Mouse (Mus musculus) heart, embryonic 15.5 days (tissue): ENCODE results near the gene Osr1. TPM values are rescaled to one million over a fixed set of nuclear protein-coding genes. Genes with fewer than 3 reads are reported as not detected.

ENCODE experiments used
- ATAC-seq: fragments of 200-750 bp; cut with Nextera tagmentation; replicated peaks from 2 replicates; pipeline ENCODE4 v1.8.0; 2017; ENCODE audit warnings: low read depth, moderate TSS enrichment; ENCODE audit not compliant: insufficient number of reproducible peaks, insufficient read depth, low FRiP score
- H3K27ac ChIP-seq: fragments of 300-500 bp; sonication (generic); 2 replicates; pipeline ENCODE4 v1.5.1; 2015; ENCODE audit warnings: mild to moderate bottlenecking, inconsistent platforms
- H3K27me3 ChIP-seq: fragments of 300-500 bp; sonication (generic); 2 replicates; pipeline ENCODE4 v1.6.1; 2015; ENCODE audit warnings: inconsistent platforms
- H3K36me3 ChIP-seq: fragments of 300-500 bp; sonication (generic); 2 replicates; pipeline ENCODE4 v1.6.1; 2015; ENCODE audit warnings: mild to moderate bottlenecking, inconsistent platforms
- H3K4me1 ChIP-seq: fragments of 300-500 bp; sonication (generic); replicated peaks from 2 replicates; pipeline ENCODE4 v1.6.1; 2015; ENCODE audit warnings: inconsistent platforms
- H3K4me2 ChIP-seq: fragments of 300-500 bp; sonication (generic); 2 replicates; pipeline ENCODE4 v1.6.1; 2015; ENCODE audit warnings: inconsistent platforms, mild to moderate bottlenecking, moderate library complexity
- H3K4me3 ChIP-seq: fragments of 300-500 bp; sonication (generic); 2 replicates; pipeline ENCODE4 v1.5.1; 2015; ENCODE audit warnings: mild to moderate bottlenecking, inconsistent platforms
- H3K9ac ChIP-seq: fragments of 300-500 bp; sonication (generic); 2 replicates; pipeline ENCODE4 v1.6.1; 2015; ENCODE audit warnings: mild to moderate bottlenecking, inconsistent platforms
- H3K9me3 ChIP-seq: fragments of 300-500 bp; sonication (generic); replicated peaks from 2 replicates; pipeline ENCODE4 v1.6.1; 2016; ENCODE audit warnings: inconsistent platforms
- WGBS: fragments of 180-500 bp; shearing (Covaris S2); methylation state at CpG from one replicate; pipeline ENCODE4 v1.1.7; 2015; ENCODE audit warnings: mixed read lengths; 5-methylcytosine and 5-hydroxymethylcytosine counted together
- polyA plus RNA-seq: library from polyadenylated mRNA; unstranded; fragments of >200 nt; fragmentation: Nextera tagmentation; extraction: Ambion mirVana; gene quantifications from 2 replicates; pipeline ENCODE4 v1.2.1, GENCODE M21; 2015

Gene Osr1
- polyA plus RNA-seq, 1 experiment from 2014 or later, result 16.6 TPM

- H3K4me3 ChIP-seq, result no peak overlapping the region
- no peaks in the 10 kb centered on the region for H3K36me3 ChIP-seq
- no peak overlapping the region for H3K27ac ChIP-seq
- no peak for ATAC-seq
- H3K4me2 ChIP-seq, result no peak overlapping the region
- H3K9me3 ChIP-seq, result no peaks in the 10 kb centered on the region
- H3K4me1 ChIP-seq, result peaks cover 5% of the 10 kb centered on the region
- H3K9ac ChIP-seq, result no peak overlapping the region
- WGBS, result 64% methylated on average over 1 of the region's 1 CpGs
- peaks cover 18% of the 10 kb centered on the region for H3K27me3 ChIP-seq
Measured at GRCm38 (mm10) chr12:9587732-9588131, 17.8 kb downstream of the Osr1 start.

GRCm38 (mm10) chr12:9589561-9590134 is 19.7 kb downstream of the Osr1 start:
- peaks cover under 1% of the 10 kb centered on the region for H3K27me3 ChIP-seq
- 65% methylated on average over 7 of the region's 7 CpGs for WGBS
- no peak overlapping the region for H3K4me3 ChIP-seq
- H3K27ac ChIP-seq, result no peak overlapping the region
- no peak for ATAC-seq
- peaks cover 3% of the 10 kb centered on the region for H3K4me1 ChIP-seq
- no peak overlapping the region for H3K9ac ChIP-seq
- no peak overlapping the region for H3K4me2 ChIP-seq
- no peaks in the 10 kb centered on the region for H3K36me3 ChIP-seq
- no peaks in the 10 kb centered on the region for H3K9me3 ChIP-seq

- no peaks in the 10 kb centered on the region for H3K9me3 ChIP-seq
- no peak overlapping the region for H3K9ac ChIP-seq
- H3K27ac ChIP-seq, result no peak overlapping the region
- 0 out of 2 replicates have a peak, but pooled peaks cover 3% of the 10 kb centered on the region for H3K4me1 ChIP-seq
- no peak overlapping the region for H3K4me3 ChIP-seq
- WGBS, result 70% methylated on average over 3 of the region's 3 CpGs
- no peak for ATAC-seq
- H3K36me3 ChIP-seq, result no peaks in the 10 kb centered on the region
- no peaks in the 10 kb centered on the region for H3K27me3 ChIP-seq
- no peak overlapping the region for H3K4me2 ChIP-seq
Measured at GRCm38 (mm10) chr12:9591141-9591540, 21.2 kb downstream of the Osr1 start.

GRCm38 (mm10) chr12:9598219-9598618 is 28.3 kb downstream of the Osr1 start:
- Histone ChIP-seq H3K4me3 (no peak overlapping the region), H3K4me1 (0 out of 2 replicates have a peak, but pooled peaks cover 3% of the 10 kb centered on the region), H3K27ac (no peak overlapping the region), H3K27me3 (no peaks in the 10 kb centered on the region), H3K9me3 (no peaks in the 10 kb centered on the region), H3K36me3 (no peaks in the 10 kb centered on the region), H3K4me2 (no peak overlapping the region), H3K9ac (no peak overlapping the region)
- ATAC-seq, result no peak
